Mouse (Mus musculus) ES-E14 (cell line): ENCODE measurements around the gene Grik5. TPM values are rescaled to one million over a fixed set of nuclear protein-coding genes. Genes with fewer than 3 reads are reported as not detected.

Source experiments
- DNase-seq: peaks from one replicate; pipeline ENCODE4 v3.0.0-alpha.2; 2013; ENCODE audit warnings: low read depth, low spot score
- H3K27ac ChIP-seq: 2 replicates; pipeline ENCODE4 v1.5.1; 2012; ENCODE audit warnings: low read depth, mild to moderate bottlenecking, low read length, moderate library complexity, mixed read lengths; ENCODE audit not compliant: poor library complexity, insufficient read depth, severe bottlenecking
- H3K36me3 ChIP-seq: 2 replicates; pipeline ENCODE4 v1.6.1; 2012; ENCODE audit warnings: mild to moderate bottlenecking, low read length, moderate library complexity, mixed read lengths; ENCODE audit not compliant: control insufficient read depth, poor library complexity, insufficient read depth, severe bottlenecking
- H3K4me1 ChIP-seq, 2 experiments: fragments of 150-350 bp in 1 of 2; sonication (generic) in 1 of 2; 2 replicates each; pipeline ENCODE4 v1.6.1; 2012; ENCODE audit warnings: low read length in 2 of 2, mild to moderate bottlenecking in 1 of 2, mixed read lengths in 1 of 2; ENCODE audit not compliant: control insufficient read depth in 2 of 2, insufficient read depth in 2 of 2, poor library complexity in 1 of 2
- H3K4me3 ChIP-seq, 2 experiments: fragments of 150-350 bp in 1 of 2; sonication (generic) in 1 of 2; 2 replicates each; pipeline ENCODE4 v1.5.1; 2012; ENCODE audit warnings: low read length in 2 of 2, low read depth in 1 of 2, mild to moderate bottlenecking in 1 of 2, mixed read lengths in 1 of 2; ENCODE audit not compliant: insufficient read depth in 1 of 2, poor library complexity in 1 of 2, severe bottlenecking in 1 of 2
- H3K9ac ChIP-seq: 2 replicates; pipeline ENCODE4 v1.6.1; 2012; ENCODE audit warnings: low read depth, mild to moderate bottlenecking, low read length, mixed read lengths; ENCODE audit not compliant: poor library complexity, insufficient read depth, severe bottlenecking
- H3K9me3 ChIP-seq: fragments of 150-350 bp; sonication (generic); 2 replicates; pipeline ENCODE4 v1.6.1; 2012; ENCODE audit warnings: low read depth, mild to moderate bottlenecking, low read length; ENCODE audit not compliant: control insufficient read depth, insufficient read depth
- CHD2 ChIP-seq: IDR thresholded peaks from 2 replicates; pipeline ENCODE4 v1.6.1; 2014; ENCODE audit warnings: mild to moderate bottlenecking, low read depth, low read length, inconsistent platforms
- HCFC1 ChIP-seq: IDR thresholded peaks from 2 replicates; pipeline ENCODE4 v1.6.1; 2012; ENCODE audit warnings: low read length, inconsistent platforms, borderline replicate concordance; ENCODE audit not compliant: insufficient read depth
- MAFK ChIP-seq: IDR thresholded peaks from 2 replicates; pipeline ENCODE4 v1.6.1; 2014; ENCODE audit warnings: mild to moderate bottlenecking, low read depth, low read length, inconsistent platforms; ENCODE audit not compliant: insufficient read depth
- ZC3H11A ChIP-seq: IDR thresholded peaks from 2 replicates; pipeline ENCODE4 v1.6.1; 2012; ENCODE audit warnings: low read depth, mild to moderate bottlenecking, inconsistent platforms, low read length, borderline replicate concordance
- ZNF384 ChIP-seq: IDR thresholded peaks from 2 replicates; pipeline ENCODE4 v1.6.1; 2012; ENCODE audit warnings: low read depth, low read length, inconsistent platforms
- in situ Hi-C, 2 experiments: fragments of 600-800 bp; cut with MboI; formaldehyde crosslinking; loops; one replicate each; pipeline ENCODE4 v1.15.1; 2025; ENCODE audit warnings: low sequenced_read_pairs in 2 of 2, inconsistent platforms in 1 of 2; ENCODE audit not compliant: unreplicated experiment in 2 of 2
- total RNA-seq: library from RNA; depleted of rRNA; stranded (reverse); fragments of 300-350 nt; gene quantifications from 2 replicates; pipeline ENCODE4 v1.2.3, GENCODE M21; 2012

Grik5 gene
- total RNA-seq, 1 experiment = 10.0 TPM

- no peak overlapping the region for H3K27ac ChIP-seq
- peaks cover 0 to 4% of the 10 kb centered on the region in 2 experiments; a peak in 1 of 4 replicates for H3K4me1 ChIP-seq
- TF ChIP-seq MAFK (no peak), CHD2 (no peak), ZC3H11A (no peak), HCFC1 (no peak), ZNF384 (no peak)
- H3K4me3 ChIP-seq = no peak overlapping the region
- H3K9ac ChIP-seq = no peak overlapping the region
- no peak for DNase-seq
- H3K36me3 ChIP-seq = peaks cover 23% of the 10 kb centered on the region; the same call in 1 of the 2 replicates
- in situ Hi-C loops = no loop called here
- H3K9me3 ChIP-seq = no peaks in the 10 kb centered on the region
Measured at GRCm38 (mm10) chr7:25058836-25059235, 13.3 kb downstream of the Grik5 start.

GRCm38 (mm10) chr7:25058394-25058793 lies 13.8 kb downstream of the Grik5 start:
- Histone ChIP-seq H3K9ac (no peak overlapping the region), H3K9me3 (no peaks in the 10 kb centered on the region), H3K36me3 (peaks cover 23% of the 10 kb centered on the region; the same call in 1 of the 2 replicates)

GRCm38 (mm10) chr7:25057888-25058287 lies 14.3 kb downstream of the Grik5 start:
- peaks cover 21% of the 10 kb centered on the region; the same call in 1 of the 2 replicates for H3K36me3 ChIP-seq
- H3K4me3 ChIP-seq = no peak overlapping the region
- no peak overlapping the region for H3K27ac ChIP-seq
- H3K9ac ChIP-seq = no peak overlapping the region
- no peak for DNase-seq
- H3K4me1 ChIP-seq = peaks cover 0 to 4% of the 10 kb centered on the region in 2 experiments; a peak in 1 of 4 replicates
- in situ Hi-C loops = no loop called here
- no peak for TF ChIP-seq MAFK
- no peak for TF ChIP-seq ZNF384
- TF ChIP-seq HCFC1 = no peak
- no peak for TF ChIP-seq CHD2
- H3K9me3 ChIP-seq = no peaks in the 10 kb centered on the region

More at GRCm38 (mm10) chr7:25058394-25058793, 13.8 kb downstream of the Grik5 start:
- Histone ChIP-seq H3K27ac (no peak overlapping the region), H3K4me3 (no peak overlapping the region), H3K4me1 (peaks cover 0 to 4% of the 10 kb centered on the region in 2 experiments; a peak in 1 of 4 replicates)
- no peak for TF ChIP-seq ZNF384
- in situ Hi-C loops = no loop called here
- no peak for DNase-seq

GRCm38 (mm10) chr7:25056951-25057350 lies 15.2 kb downstream of the Grik5 start:
- no peak for DNase-seq
- H3K9ac ChIP-seq = no peak overlapping the region
- no peaks in the 10 kb centered on the region for H3K9me3 ChIP-seq
- H3K4me1 ChIP-seq = peaks cover 0 to 4% of the 10 kb centered on the region in 2 experiments; a peak in 1 of 4 replicates
- H3K36me3 ChIP-seq = peaks cover 17% of the 10 kb centered on the region; the same call in 1 of the 2 replicates
- H3K27ac ChIP-seq = no peak overlapping the region
- no peak overlapping the region for H3K4me3 ChIP-seq
- in situ Hi-C loops = no loop called here
- TF ChIP-seq ZC3H11A (no peak), ZNF384 (no peak), HCFC1 (no peak), MAFK (no peak), CHD2 (no peak)

GRCm38 (mm10) chr7:25052587-25052986 lies 19.6 kb downstream of the Grik5 start:
- no peak for DNase-seq
- in situ Hi-C loops = no loop called here
- Histone ChIP-seq H3K9ac (no peak overlapping the region), H3K4me3 (no peak overlapping the region), H3K4me1 (no peaks in the 10 kb centered on the region), H3K27ac (no peak overlapping the region), H3K36me3 (peaks cover 2% of the 10 kb centered on the region; the same call in 1 of the 2 replicates), H3K9me3 (no peaks in the 10 kb centered on the region)
- no peak for TF ChIP-seq MAFK
- no peak for TF ChIP-seq ZC3H11A
- no peak for TF ChIP-seq CHD2
- TF ChIP-seq ZNF384 = no peak
- TF ChIP-seq HCFC1 = no peak
